Mouse (Mus musculus): ENCODE results near the gene Gnb3.

GRCm38 (mm10) chr6:124809775-124810538 is 30.1 kb downstream of the Gnb3 start:
- TF ChIP-seq CTCF (conservative IDR thresholded peaks at IDR 0.05; ENCODE audit: low read length) (no peak), POU5F1 (IDR thresholded peaks at IDR 0.05; ENCODE audit: borderline replicate concordance, low read length) (no peak)

All from E14TG2a.4 (cell line).